Mouse (Mus musculus): Measurements from ENCODE around the gene Cldn7. TPM values are rescaled to one million over a fixed set of nuclear protein-coding genes. Genes with fewer than 3 reads are reported as not detected.
A peak's percentile ranks its signal among the peaks of the same experiment; 100 is the strongest.
"Not testable (repeated sequence)": the region's sequence is repeated elsewhere in the genome, so short reads cannot be mapped to it uniquely, and the experiment has no call there.

Gene Cldn7
- total RNA-seq, 2 experiments from 2014 or later, result not detected

GRCm38 (mm10) chr11:69950807-69951459, 13.6 kb upstream of the Cldn7 start:
- no peak for ATAC-seq (replicated peaks; ENCODE audit: low FRiP score, poor library complexity, severe bottlenecking)

DNA sequence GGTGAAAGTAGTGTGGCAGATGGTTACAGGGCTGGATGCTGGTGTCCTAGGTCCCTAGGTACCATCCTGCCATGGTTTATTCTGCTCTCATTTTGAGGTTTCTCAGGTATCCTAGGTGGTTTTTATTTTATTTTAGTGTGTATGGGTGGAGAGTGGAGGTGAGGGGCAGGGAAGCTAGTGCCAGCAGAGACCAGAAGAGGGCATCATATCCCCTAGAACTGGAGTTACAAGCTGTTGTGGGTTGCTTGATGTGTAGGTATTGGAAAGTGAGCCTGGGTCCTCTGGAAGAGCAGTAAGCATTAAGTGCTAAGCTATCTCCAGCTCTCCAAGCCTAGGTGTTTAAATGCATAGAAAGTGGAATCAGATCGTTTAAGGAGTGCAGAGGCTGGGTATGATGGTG, 12.3 kb upstream of the Cldn7 start:
- ATAC-seq (replicated peaks; ENCODE audit: low FRiP score, poor library complexity, severe bottlenecking), result no peak

GRCm38 (mm10) chr11:69953267-69953915, 11.2 kb upstream of the Cldn7 start:
- no peak for ATAC-seq (replicated peaks; ENCODE audit: low FRiP score, poor library complexity, severe bottlenecking)

- not testable (repeated sequence) for ATAC-seq (replicated peaks; ENCODE audit: low FRiP score, poor library complexity, severe bottlenecking)
These were observed 9.0 kb upstream of the Cldn7 start for GRCm38 (mm10) chr11:69955618-69956017.

DNA sequence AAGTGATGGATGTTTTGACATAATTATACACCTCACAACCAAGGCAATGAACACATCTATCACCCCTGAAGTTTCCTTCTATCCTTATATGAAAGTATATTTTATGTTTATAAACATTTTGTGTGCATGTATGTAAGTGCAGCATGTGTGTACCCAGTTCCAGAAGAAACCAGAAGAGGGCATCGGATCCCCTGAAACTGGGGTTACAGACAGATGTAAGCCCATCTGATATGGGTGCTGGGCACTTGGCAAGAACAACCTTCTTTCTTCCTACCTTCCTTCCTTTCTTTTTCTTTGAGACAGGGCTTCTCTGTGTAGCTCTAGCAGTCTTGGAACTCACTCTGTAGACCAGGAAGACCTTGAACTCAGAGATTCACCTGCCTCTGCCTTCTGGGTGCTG, 8.4 kb upstream of the Cldn7 start:
- ATAC-seq (replicated peaks; ENCODE audit: low FRiP score, poor library complexity, severe bottlenecking), result no peak

DNA sequence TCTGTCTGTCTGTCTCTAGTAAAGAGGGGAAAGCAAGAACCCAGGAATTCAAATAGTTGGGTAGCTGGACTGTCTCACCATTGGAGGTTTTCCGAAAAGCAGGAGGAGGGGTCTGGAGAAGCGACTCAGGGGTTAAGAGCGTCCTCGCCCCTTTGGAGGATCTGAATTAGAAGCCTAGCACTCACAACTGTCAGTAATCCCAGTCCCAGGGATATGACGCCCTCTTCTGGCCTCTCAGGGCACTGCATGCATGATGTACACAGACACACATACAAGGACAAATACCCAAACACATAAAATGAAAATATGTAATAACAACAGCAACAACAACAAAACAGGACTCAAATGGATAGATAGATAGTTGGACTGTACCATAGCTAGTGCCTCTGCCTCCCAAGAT, 4.0 kb upstream of the Cldn7 start:
- no peak for ATAC-seq (replicated peaks; ENCODE audit: low FRiP score, poor library complexity, severe bottlenecking)

- ATAC-seq (replicated peaks; ENCODE audit: low FRiP score, poor library complexity, severe bottlenecking), result no peak
These were observed 2.7 kb upstream of the Cldn7 start for GRCm38 (mm10) chr11:69961841-69962240.

DNA sequence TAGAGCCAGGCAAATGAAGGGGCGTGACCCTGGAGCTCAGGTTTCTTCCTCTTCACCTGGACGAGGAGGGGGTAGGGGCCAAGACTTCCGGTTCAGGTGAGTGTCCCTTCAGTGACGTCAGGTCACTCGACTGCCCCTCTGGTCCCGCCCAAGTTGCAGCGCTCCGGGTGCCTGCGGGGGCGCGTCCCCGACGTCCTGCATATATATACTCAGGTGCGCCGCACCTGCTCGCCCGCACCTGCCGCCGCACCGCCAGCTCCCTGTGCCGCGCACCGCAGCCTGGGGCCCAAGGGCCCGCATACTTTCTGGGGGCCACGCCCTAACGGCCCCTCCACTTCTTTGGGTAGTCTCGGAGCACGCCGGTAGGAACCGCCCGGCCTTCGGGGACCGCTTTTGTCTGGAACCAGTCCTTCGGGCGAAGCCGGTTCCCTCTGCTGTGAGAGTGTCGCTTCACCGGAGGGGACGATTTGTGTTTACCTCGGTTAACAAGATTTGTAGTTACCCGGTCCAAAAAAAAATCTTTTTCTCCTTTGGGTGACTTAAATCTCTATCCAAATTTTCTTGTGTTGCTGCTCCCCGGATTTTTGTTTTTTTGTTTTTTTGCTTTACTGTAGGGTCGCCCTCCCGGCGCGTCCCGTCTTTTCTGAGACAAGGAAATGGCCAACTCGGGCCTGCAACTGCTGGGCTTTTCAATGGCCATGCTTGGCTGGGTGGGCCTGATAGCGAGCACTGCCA, 859 bp downstream of the Cldn7 start:
- ATAC-seq (replicated peaks; ENCODE audit: low FRiP score, poor library complexity, severe bottlenecking), result no peak

- ATAC-seq (replicated peaks; ENCODE audit: low FRiP score, poor library complexity, severe bottlenecking), result no peak
These were observed 1.7 kb downstream of the Cldn7 start for GRCm38 (mm10) chr11:69966006-69966859.

GRCm38 (mm10) chr11:69966860-69967517, 2.4 kb downstream of the Cldn7 start:
- ATAC-seq (replicated peaks; ENCODE audit: low FRiP score, poor library complexity, severe bottlenecking), result no peak

DNA sequence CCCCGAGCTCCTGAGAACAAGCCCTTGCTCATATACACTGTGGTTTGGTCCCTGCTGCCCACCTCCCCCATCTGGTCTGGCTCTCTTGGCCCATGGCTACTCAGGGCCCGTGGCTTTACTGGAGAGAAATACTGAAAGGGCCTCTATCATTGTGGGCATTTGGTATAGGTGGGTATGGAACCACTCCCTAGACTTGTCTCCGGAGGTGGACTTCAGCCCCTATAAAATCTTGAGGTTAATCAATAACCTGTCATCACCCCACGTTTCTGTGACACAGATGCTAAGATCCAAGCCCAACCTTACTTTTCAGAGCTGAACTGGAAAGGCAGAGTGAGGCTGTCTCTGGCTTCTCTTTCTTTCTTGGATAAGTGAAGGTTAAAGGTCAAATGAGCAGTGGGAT, 4.2 kb downstream of the Cldn7 start:
- ATAC-seq (replicated peaks; ENCODE audit: low FRiP score, poor library complexity, severe bottlenecking), result no peak

GRCm38 (mm10) chr11:69970222-69970621, 5.6 kb downstream of the Cldn7 start:
- no peak for ATAC-seq (replicated peaks; ENCODE audit: low FRiP score, poor library complexity, severe bottlenecking)

GRCm38 (mm10) chr11:69970775-69971174, 6.2 kb downstream of the Cldn7 start:
- ATAC-seq (replicated peaks; ENCODE audit: low FRiP score, poor library complexity, severe bottlenecking), result no peak

DNA sequence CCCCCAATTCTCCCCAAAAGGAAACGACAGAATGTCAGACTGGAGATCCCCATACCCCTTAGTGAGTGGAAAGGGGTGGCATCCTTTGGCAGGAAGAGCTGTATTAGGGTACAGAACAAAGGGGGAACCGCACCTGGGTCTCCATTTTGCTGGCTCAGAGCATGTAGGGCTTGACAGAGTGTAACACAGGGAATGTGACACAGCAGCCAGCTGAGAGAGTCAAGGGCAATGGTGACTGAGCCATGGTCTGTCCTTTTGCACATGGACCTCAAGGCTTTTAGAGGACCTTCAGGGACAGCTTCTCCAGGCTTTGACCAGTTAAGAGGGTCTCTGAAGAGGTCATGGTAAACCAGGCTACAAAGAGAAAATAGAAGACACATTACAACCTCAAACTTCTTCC, 10.3 kb downstream of the Cldn7 start:
- no peak for ATAC-seq (replicated peaks; ENCODE audit: low FRiP score, poor library complexity, severe bottlenecking)

DNA sequence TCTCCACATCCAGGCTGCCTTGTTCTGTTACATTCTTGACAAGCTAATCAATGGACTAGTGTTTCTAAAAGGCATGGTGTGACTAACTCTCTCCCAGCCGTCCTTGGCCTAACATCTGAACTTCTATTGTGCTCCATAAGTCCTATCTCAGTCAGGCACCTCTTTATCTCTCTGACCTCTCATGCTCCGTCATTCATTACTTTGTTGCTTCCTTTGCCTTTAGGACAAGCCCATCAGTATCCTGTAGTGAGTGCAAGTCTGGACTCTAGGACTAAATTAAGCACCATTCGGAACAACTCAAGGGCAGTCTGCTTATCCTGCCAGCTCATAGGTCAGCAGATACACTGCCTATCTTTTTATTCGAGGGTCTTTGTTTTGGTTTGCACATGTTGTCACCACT, 11.7 kb downstream of the Cldn7 start:
- no peak for ATAC-seq (replicated peaks; ENCODE audit: low FRiP score, poor library complexity, severe bottlenecking)

DNA sequence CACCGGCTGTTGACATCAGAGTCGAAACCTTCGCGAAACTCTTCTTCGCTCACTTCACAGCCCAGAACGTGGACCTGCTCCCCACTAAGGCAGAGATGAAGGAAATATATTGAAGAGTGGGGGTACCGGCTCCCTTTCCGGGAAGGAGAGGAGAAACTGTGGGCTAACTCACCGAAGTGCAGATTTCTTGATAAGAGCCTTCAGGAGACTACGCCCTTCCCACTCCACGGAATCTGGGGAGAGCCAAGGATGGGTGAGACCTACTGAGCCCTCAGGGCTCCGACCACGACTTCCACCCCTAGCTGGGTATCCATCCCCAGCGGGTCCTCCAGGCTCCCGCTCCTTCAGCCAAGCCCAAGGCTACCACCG, 15.2 kb downstream of the Cldn7 start:
- ATAC-seq (replicated peaks; ENCODE audit: low FRiP score, poor library complexity, severe bottlenecking), result peak; percentile 70

DNA sequence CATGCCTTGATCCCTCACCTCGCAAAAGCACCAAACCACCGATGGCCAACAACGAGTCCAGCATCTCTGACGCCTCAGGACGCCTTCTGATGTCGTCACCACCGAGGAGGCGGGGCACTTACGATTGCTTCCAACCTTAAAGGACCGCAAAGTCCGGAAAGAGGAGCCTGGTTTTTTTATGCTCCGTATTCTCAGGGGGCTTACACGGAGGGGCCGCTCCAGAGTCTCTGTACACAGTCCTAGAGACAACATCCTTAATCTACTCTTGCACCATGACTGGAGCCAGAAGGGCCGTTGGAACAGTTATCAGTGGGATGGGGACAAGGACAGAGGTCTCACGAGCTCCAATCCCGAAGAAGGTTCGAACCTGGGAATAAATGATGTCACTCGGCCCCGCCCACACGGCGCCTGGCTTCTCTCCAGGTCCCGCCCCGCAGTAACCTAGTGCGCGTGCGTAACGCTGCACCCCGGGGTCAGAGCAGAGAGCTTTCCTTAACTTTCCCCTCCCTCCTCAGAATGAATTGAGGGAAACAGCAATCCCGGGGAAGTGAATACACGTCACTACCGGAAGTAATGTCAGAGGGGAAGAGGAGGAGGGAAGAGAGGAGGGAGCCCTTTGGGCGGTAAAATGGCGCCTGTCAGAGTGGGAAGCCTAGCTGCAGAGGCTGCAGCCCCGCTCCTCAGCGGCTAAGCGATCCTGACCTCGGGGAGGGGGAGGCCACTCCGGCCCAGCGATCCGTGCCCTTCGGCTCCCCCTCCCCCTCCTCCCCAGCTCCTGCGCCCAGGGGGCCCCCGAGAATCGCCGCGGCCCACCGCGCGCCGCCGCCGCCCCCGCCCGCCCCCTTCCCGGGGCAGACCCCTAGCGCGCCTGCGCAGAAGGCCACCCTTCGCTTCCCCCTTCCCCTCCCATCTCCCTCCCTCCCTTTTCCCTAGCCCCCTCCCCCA, 15.9 kb downstream of the Cldn7 start:
- peak; percentile 86 for ATAC-seq (replicated peaks; ENCODE audit: low FRiP score, poor library complexity, severe bottlenecking)

- ATAC-seq (replicated peaks; ENCODE audit: low FRiP score, poor library complexity, severe bottlenecking), result no peak
These were observed 16.7 kb downstream of the Cldn7 start, which contains the start of gene Ctdnep1 for GRCm38 (mm10) chr11:69981141-69981762. TSS of gene Ctdnep1 (plus strand) at chr11:69981156.

Measured in erythroid progenitor cell, adult 5-6 weeks (primary cell).